ENCODE assay signal across 29 mouse cellular contexts in genomic region chr7:119561441-119561840, GRCm38 (mm10). TPM values are rescaled to one million over a fixed set of nuclear protein-coding genes. Genes with fewer than 3 reads are reported as not detected.
"Had no signal": no experiment of that assay in that cellular context is flagged by ENCODE, and none has a peak within 500 bp of the region (broad histone marks: within the 10 kb centered on the region; RNA-seq: fewer than 3 reads in every experiment).

No protein-coding gene starts in this region.

- ATAC-seq: forebrain, embryonic 15.5 days; forebrain, postnatal 0 days; hindbrain, postnatal 0 days; intestine, embryonic 16.5 days; liver, postnatal 0 days had no signal

- DNase-seq: forebrain, postnatal 0 days; gastrocnemius, postnatal 14 days; gastrocnemius, postnatal 36 days; heart, adult 18-20 months; heart, postnatal 14 days; heart, postnatal 36 days; liver; liver, embryonic 13.5 days; liver, postnatal 0 days had no signal

- H3K4me2 ChIP-seq: forebrain, embryonic 15.5 days; heart, embryonic 11.5 days; heart, embryonic 13.5 days; heart, embryonic 15.5 days; hindbrain, embryonic 13.5 days; hindbrain, embryonic 15.5 days; limb, embryonic 12.5 days; liver, embryonic 11.5 days; liver, embryonic 13.5 days; liver, embryonic 15.5 days had no signal

- H3K9ac ChIP-seq: forebrain, embryonic 15.5 days; forebrain, postnatal 0 days; heart, embryonic 13.5 days; heart, embryonic 15.5 days; hindbrain, embryonic 13.5 days; hindbrain, embryonic 15.5 days; limb, embryonic 12.5 days; liver, embryonic 13.5 days; liver, embryonic 15.5 days; liver, postnatal 0 days had no signal

- H3K4me3 ChIP-seq: forebrain, embryonic 15.5 days; heart, embryonic 13.5 days; heart, embryonic 15.5 days; hindbrain, embryonic 13.5 days; hindbrain, embryonic 15.5 days; layer of hippocampus, adult 2 months; left cerebral cortex, adult 2 months; limb, embryonic 10.5 days; limb, embryonic 12.5 days; liver, embryonic 13.5 days; liver, embryonic 15.5 days had no signal

- H3K27ac ChIP-seq: forebrain, embryonic 15.5 days; heart, embryonic 13.5 days; heart, embryonic 15.5 days; hindbrain, embryonic 13.5 days; hindbrain, embryonic 15.5 days; hindbrain, postnatal 0 days; kidney, postnatal 0 days; layer of hippocampus, adult 2 months; left cerebral cortex, adult 2 months; limb, embryonic 10.5 days; limb, embryonic 12.5 days; liver, embryonic 13.5 days; liver, embryonic 15.5 days had no signal

- H3K36me3 ChIP-seq: forebrain, embryonic 15.5 days; heart, embryonic 13.5 days; heart, embryonic 15.5 days; hindbrain, embryonic 13.5 days; hindbrain, embryonic 15.5 days; limb, embryonic 10.5 days; limb, embryonic 12.5 days; liver, embryonic 13.5 days; liver, embryonic 15.5 days had no signal

- H3K4me1 ChIP-seq: forebrain, embryonic 15.5 days; heart, embryonic 13.5 days; heart, embryonic 15.5 days; hindbrain, embryonic 13.5 days; hindbrain, embryonic 15.5 days; limb, embryonic 10.5 days; limb, embryonic 12.5 days; liver, embryonic 13.5 days; liver, embryonic 15.5 days had no signal

- H3K9me3 ChIP-seq: forebrain, embryonic 15.5 days; heart, embryonic 13.5 days; heart, embryonic 15.5 days; hindbrain, embryonic 13.5 days; hindbrain, embryonic 15.5 days; limb, embryonic 10.5 days; limb, embryonic 12.5 days; liver, embryonic 13.5 days; liver, embryonic 15.5 days had no signal

- H3K27me3 ChIP-seq: forebrain, embryonic 15.5 days; heart, embryonic 13.5 days; heart, embryonic 15.5 days; hindbrain, embryonic 13.5 days; hindbrain, embryonic 15.5 days; limb, embryonic 12.5 days; liver, embryonic 13.5 days; liver, embryonic 15.5 days had no signal

RNA-seq across cellular contexts. Expression of gene Acsm2, which starts 7.3 kb away (rescaled TPM):
- polyA plus RNA-seq: forebrain, embryonic 15.5 days; forebrain, postnatal 0 days; heart, embryonic 11.5 days; heart, embryonic 13.5 days; heart, embryonic 15.5 days; heart, postnatal 0 days; hindbrain, embryonic 11.5 days; hindbrain, embryonic 13.5 days; intestine, embryonic 14.5 days; intestine, embryonic 16.5 days; limb, embryonic 10.5 days; limb, embryonic 12.5 days; limb, embryonic 14.5 days; liver, embryonic 11.5 days; liver, embryonic 13.5 days; liver, embryonic 15.5 days had no signal

RNA-seq across cellular contexts. Expression of gene Pdilt, which starts 38.2 kb away (rescaled TPM):
- polyA plus RNA-seq: forebrain, embryonic 15.5 days; heart, embryonic 11.5 days; heart, embryonic 13.5 days; heart, embryonic 15.5 days; heart, postnatal 0 days; hindbrain, embryonic 11.5 days; intestine, embryonic 14.5 days; intestine, embryonic 16.5 days; limb, embryonic 10.5 days; limb, embryonic 12.5 days; limb, embryonic 14.5 days; liver, embryonic 11.5 days; liver, embryonic 13.5 days; liver, embryonic 15.5 days had no signal

RNA-seq across cellular contexts. Expression of gene Acsm5, which starts 42.2 kb away (rescaled TPM):
- polyA plus RNA-seq: forebrain, embryonic 15.5 days; forebrain, postnatal 0 days; heart, embryonic 11.5 days; heart, embryonic 13.5 days; heart, embryonic 15.5 days; heart, postnatal 0 days; hindbrain, embryonic 11.5 days; hindbrain, embryonic 13.5 days; hindbrain, embryonic 15.5 days; intestine, embryonic 14.5 days; limb, embryonic 10.5 days; limb, embryonic 12.5 days; limb, embryonic 14.5 days; liver, embryonic 11.5 days; liver, embryonic 13.5 days had no signal

RNA-seq across cellular contexts. Expression of gene Acsm1, which starts 45.4 kb away (rescaled TPM):
- polyA plus RNA-seq: forebrain, embryonic 15.5 days; forebrain, postnatal 0 days; gonadal fat pad, adult 2 months; heart, embryonic 11.5 days; heart, embryonic 15.5 days; hindbrain, embryonic 11.5 days; hindbrain, embryonic 13.5 days; hindbrain, embryonic 15.5 days; hindbrain, postnatal 0 days; intestine, embryonic 14.5 days; limb, embryonic 10.5 days; limb, embryonic 12.5 days; liver, embryonic 11.5 days had no signal
